Mouse (Mus musculus) lung, postnatal 0 days (tissue): ENCODE data around the gene Myh10. TPM values are rescaled to one million over a fixed set of nuclear protein-coding genes. Genes with fewer than 3 reads are reported as not detected.

ENCODE experiments used
- ATAC-seq: fragments of 200-750 bp; cut with Nextera tagmentation; 2 replicates; pipeline ENCODE4 v1.8.0; 2017; ENCODE audit warnings: moderate library complexity
- DNase-seq: peaks from one replicate; pipeline ENCODE4 v3.0.0-alpha.2; 2016; ENCODE audit warnings: low spot score
- H3K27ac ChIP-seq: fragments of 300-500 bp; sonication (generic); 2 replicates; pipeline ENCODE4 v1.5.1; 2014; ENCODE audit warnings: antibody characterized with exemption, mild to moderate bottlenecking, low read length, mixed read lengths
- H3K27me3 ChIP-seq: fragments of 300-500 bp; sonication (generic); replicated peaks from 2 replicates; pipeline ENCODE4 v1.6.1; 2014; ENCODE audit warnings: low read length, mixed read lengths; ENCODE audit not compliant: insufficient read depth
- H3K36me3 ChIP-seq: fragments of 300-500 bp; sonication (generic); 2 replicates; pipeline ENCODE4 v1.6.1; 2014; ENCODE audit warnings: low read length, mixed read lengths; ENCODE audit not compliant: insufficient read depth
- H3K4me1 ChIP-seq: fragments of 300-500 bp; sonication (generic); 2 replicates; pipeline ENCODE4 v1.6.1; 2014; ENCODE audit warnings: antibody characterized with exemption, low read depth, low read length, mixed read lengths; ENCODE audit not compliant: insufficient read depth
- H3K4me2 ChIP-seq: fragments of 300-500 bp; sonication (generic); replicated peaks from 2 replicates; pipeline ENCODE4 v1.6.1; 2014; ENCODE audit warnings: low read depth, mild to moderate bottlenecking, low read length, moderate library complexity, mixed read lengths
- H3K4me3 ChIP-seq: fragments of 300-500 bp; sonication (generic); 2 replicates; pipeline ENCODE4 v1.5.1; 2014; ENCODE audit warnings: low read depth, low read length
- H3K9ac ChIP-seq: fragments of 300-500 bp; sonication (generic); replicated peaks from 2 replicates; pipeline ENCODE4 v1.6.1; 2014; ENCODE audit warnings: low read depth, mild to moderate bottlenecking
- H3K9me3 ChIP-seq: fragments of 300-500 bp; sonication (generic); 2 replicates; pipeline ENCODE4 v1.6.1; 2016; ENCODE audit warnings: low read length, mixed read lengths
- CTCF ChIP-seq: IDR thresholded peaks from 2 replicates; pipeline ENCODE4 v1.5.1; 2016; ENCODE audit warnings: antibody characterized with exemption, mild to moderate bottlenecking
- EP300 ChIP-seq: IDR thresholded peaks from 2 replicates; pipeline ENCODE4 v1.6.1; 2016; ENCODE audit warnings: antibody characterized with exemption, mild to moderate bottlenecking, control low read depth
- WGBS: fragments of 180-500 bp; shearing (Covaris S2); extraction: QIAGEN DNeasy Blood & Tissue Kit; methylation state at CpG from one replicate; pipeline ENCODE4 v1.1.7; 2014; 5-methylcytosine and 5-hydroxymethylcytosine counted together
- polyA plus RNA-seq: library from polyadenylated mRNA; unstranded; fragments of >200 nt; fragmentation: Nextera tagmentation; extraction: Ambion mirVana; gene quantifications from 2 replicates; pipeline ENCODE4 v1.2.1, GENCODE M21; 2015

The Myh10 gene
- polyA plus RNA-seq: 51.8 and 60.5 TPM in 2 replicates

DNA sequence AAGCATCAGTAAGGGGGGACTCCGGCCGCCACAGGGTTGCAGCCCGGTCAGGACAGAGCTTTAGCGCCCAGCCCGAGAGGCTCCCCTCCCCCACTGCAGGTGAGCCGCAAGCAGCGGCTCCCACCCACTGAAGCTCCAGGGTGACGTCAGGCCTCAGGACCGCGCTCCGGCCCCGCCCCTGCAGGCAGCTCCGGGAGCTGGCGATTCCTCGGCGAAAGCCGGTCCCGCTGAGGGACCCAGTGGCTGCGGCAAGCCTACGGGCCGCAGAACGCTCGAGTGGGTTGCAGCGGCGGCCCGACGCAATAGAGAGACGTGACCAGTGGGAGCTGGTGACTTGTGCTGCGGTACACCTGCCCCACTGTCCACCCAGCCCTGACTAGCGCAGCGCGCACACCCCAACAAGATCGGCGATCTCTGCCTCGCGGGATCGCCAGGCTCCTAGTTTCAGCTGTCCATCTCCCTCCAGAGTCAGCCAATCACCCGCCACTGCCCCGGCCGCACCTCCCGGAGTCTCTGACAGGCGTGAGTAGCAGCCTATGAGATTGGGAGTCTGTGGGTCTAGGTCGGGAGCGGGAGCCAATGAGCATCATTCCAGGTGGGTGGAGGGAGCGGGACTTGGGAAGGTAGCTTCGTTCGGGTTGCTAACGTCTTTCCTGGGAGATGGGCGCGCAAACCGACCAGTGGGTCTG, at the start of gene Myh10:
Gene Myh10 (plus strand): TSS at position 239 of the 689 bp plus-strand sequence.
- TF ChIP-seq EP300 (no peak), CTCF (peak; percentile 26)
- ATAC-seq: peak; percentile 99
- WGBS: under 1% methylated on average over 46 of the region's 51 CpGs
- Histone ChIP-seq H3K4me3 (peak within 1 kb of the TSS; percentile 67), H3K27ac (peak within 1 kb of the TSS; percentile 96), H3K4me2 (peak within 1 kb of the TSS; percentile 86), H3K27me3 (no peaks in the 10 kb centered on the region), H3K36me3 (no peaks in the 10 kb centered on the region), H3K4me1 (0 out of 2 replicates have a peak, but pooled peaks cover 3% of the 10 kb centered on the region), H3K9ac (peak within 1 kb of the TSS; percentile 68), H3K9me3 (no peaks in the 10 kb centered on the region)
- peak; percentile 99 for DNase-seq

DNA sequence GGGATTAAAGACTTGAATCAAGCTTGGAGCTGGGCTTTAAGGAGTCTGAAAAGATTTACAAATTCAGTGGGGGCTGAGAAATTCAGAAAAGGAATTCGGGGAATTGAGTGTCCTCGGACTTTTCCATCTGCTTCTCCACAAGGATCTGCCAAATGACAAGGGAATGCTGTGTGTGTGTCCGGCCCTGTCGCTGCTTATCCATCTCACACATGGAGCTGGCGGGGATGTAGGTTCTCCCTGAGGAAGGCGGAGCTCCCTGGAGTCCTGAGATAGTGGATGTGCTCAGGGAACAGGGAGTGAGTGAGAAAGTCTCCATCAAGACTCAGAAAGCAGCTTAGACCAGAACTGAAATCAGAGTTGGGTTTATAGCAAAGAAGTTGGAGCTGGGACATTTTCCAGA, 46.6 kb upstream of the Myh10 start:
- H3K9ac ChIP-seq: no peak overlapping the region
- H3K27ac ChIP-seq: peak overlapping the region; percentile 71; the same call in 1 of the 2 replicates
- H3K4me3 ChIP-seq: no peak overlapping the region
- H3K9me3 ChIP-seq: no peaks in the 10 kb centered on the region
- DNase-seq (peak; percentile 89), ATAC-seq (peak; percentile 88)
- 49% methylated on average over 6 of the region's 6 CpGs for WGBS
- no peaks in the 10 kb centered on the region; the same call in 1 of the 2 replicates for H3K4me1 ChIP-seq
- H3K27me3 ChIP-seq: no peaks in the 10 kb centered on the region
- H3K4me2 ChIP-seq: no peak overlapping the region
- no peak for TF ChIP-seq CTCF
- TF ChIP-seq EP300: peak; percentile 35; the same call in 1 of the 2 replicates
- no peaks in the 10 kb centered on the region for H3K36me3 ChIP-seq

DNA sequence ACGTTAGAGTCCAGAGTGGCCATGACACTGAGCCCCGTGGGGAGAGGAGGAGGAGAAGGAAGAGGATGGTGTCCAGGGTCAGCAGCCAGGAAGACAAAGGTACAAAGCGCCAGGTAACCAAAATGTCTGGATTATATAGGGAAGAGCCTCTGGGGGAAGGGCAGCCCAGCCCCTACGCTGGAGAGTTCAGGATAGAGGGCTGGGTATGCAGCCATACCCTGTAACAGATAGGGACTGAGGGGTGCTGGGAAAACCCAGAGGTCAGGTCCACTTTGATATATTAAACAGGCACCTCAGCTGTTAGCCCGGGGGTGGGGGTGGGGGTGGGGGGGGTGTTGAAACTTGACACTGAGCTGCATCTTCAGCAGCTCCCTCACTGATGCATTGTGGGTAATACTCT, 43.6 kb upstream of the Myh10 start:
- Histone ChIP-seq H3K4me1 (no peaks in the 10 kb centered on the region; the same call in 1 of the 2 replicates), H3K4me3 (no peak overlapping the region), H3K4me2 (no peak overlapping the region), H3K9me3 (no peaks in the 10 kb centered on the region), H3K36me3 (no peaks in the 10 kb centered on the region), H3K9ac (no peak overlapping the region), H3K27ac (no peak overlapping the region), H3K27me3 (no peaks in the 10 kb centered on the region)
- TF ChIP-seq EP300 (no peak), CTCF (no peak)
- 55% methylated on average over 5 of the region's 5 CpGs for WGBS
- no peak for ATAC-seq
- no peak for DNase-seq

DNA sequence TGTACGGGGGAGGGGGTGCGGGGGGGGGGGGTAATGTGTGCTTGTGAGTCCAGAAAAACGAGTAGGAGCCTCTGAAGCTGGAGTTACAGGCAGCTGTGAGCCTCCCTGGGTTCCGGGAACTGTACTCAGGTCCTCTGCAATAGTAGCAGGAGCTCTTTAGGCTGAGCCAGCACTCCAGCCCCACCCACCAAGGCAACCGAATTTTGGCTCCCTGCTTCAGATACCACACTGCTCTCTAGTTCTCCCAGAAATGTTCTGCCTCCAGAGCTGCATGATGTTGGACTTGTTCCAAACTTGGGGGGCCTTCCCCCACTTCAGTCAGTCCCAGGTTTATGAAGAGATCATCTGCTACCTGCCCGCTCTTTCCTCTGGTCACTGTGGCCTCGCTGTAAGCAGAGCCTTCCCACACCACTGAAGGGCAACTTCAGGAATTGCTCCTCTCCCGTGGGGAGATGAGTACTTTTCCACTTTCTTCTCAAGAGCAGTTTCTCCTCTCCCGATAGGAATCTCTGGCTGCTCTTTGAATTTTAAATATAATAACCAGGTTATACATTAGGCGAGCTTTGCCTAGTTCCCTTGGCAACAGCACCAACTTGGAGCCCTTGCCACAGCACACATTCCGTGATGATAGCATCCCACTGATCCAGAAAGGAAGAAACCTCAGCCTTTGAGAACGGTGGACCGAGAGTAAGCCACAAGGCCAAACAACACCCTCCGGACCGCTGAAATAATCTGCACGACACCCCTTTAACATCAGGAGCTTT, 42.8 kb upstream of the Myh10 start:
- no peak overlapping the region for H3K27ac ChIP-seq
- ATAC-seq: no peak
- 51% methylated on average over 16 of the region's 16 CpGs for WGBS

DNA sequence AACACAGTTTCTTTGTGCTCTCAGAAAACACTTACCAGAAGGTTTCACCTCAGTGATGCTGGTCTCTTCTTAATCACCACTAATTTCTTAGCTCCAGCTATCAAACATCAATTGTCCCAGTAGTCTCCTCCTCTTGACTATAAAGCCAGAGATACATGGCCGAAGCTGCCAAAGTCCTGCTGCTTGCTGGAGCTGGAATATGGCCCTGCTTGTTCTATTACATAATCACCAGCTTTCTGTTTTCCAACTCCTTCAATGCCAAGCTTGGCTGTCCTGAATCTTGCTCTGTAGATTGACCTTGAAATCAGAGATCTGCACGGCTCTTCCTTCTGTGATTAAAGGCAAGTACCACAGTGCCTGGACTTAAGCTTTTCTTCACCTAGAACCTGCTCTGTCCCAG, 39.8 kb upstream of the Myh10 start:
- no peak overlapping the region for H3K27ac ChIP-seq
- H3K4me1 ChIP-seq: peaks cover under 1% of the 10 kb centered on the region; the same call in 1 of the 2 replicates
- no peak for TF ChIP-seq EP300
- TF ChIP-seq CTCF: no peak
- H3K9ac ChIP-seq: no peak overlapping the region
- H3K9me3 ChIP-seq: no peaks in the 10 kb centered on the region
- no peak overlapping the region for H3K4me2 ChIP-seq
- 69% methylated on average over 2 of the region's 2 CpGs for WGBS
- peak; percentile 71 for DNase-seq
- H3K27me3 ChIP-seq: no peaks in the 10 kb centered on the region
- H3K36me3 ChIP-seq: no peaks in the 10 kb centered on the region
- peak; percentile 14; the same call in 1 of the 2 replicates for ATAC-seq
- no peak overlapping the region for H3K4me3 ChIP-seq

More for the DNA sequence above, 42.8 kb upstream of the Myh10 start:
- no peak overlapping the region for H3K4me2 ChIP-seq
- H3K36me3 ChIP-seq: no peaks in the 10 kb centered on the region
- no peak for DNase-seq
- H3K27me3 ChIP-seq: no peaks in the 10 kb centered on the region
- TF ChIP-seq CTCF: no peak
- no peak for TF ChIP-seq EP300
- no peaks in the 10 kb centered on the region for H3K9me3 ChIP-seq
- no peaks in the 10 kb centered on the region; the same call in 1 of the 2 replicates for H3K4me1 ChIP-seq
- H3K9ac ChIP-seq: no peak overlapping the region
- H3K4me3 ChIP-seq: no peak overlapping the region

DNA sequence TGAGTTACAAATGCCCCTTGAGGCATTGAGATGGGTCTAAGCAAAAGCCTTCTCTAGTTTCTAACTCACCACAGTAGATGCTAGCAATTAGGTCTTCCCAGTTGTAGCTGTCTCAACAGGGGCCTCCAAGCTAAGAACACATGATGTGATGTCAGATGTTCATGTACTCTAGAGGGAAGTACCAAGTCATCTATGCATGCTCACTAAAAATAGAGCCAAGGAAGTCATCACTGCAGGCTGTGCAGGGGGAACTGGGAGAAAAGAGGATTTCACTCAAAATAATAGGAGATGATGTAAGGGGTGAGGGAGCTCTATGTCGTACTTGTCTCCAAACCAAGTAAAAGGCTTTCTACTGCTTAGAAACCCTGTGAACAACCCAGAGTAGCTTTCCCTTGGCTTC, 35.8 kb upstream of the Myh10 start:
- ATAC-seq (no peak; the same call in 1 of the 2 replicates), DNase-seq (peak; percentile 16)
- no peaks in the 10 kb centered on the region for H3K9me3 ChIP-seq
- peaks cover 13% of the 10 kb centered on the region for H3K4me1 ChIP-seq
- H3K27ac ChIP-seq: no peak overlapping the region
- H3K4me3 ChIP-seq: no peak overlapping the region
- H3K9ac ChIP-seq: no peak overlapping the region
- no peaks in the 10 kb centered on the region for H3K36me3 ChIP-seq
- no peak for TF ChIP-seq CTCF
- no peak for TF ChIP-seq EP300
- 70% methylated on average over 1 of the region's 1 CpGs for WGBS
- H3K4me2 ChIP-seq: no peak overlapping the region
- no peaks in the 10 kb centered on the region for H3K27me3 ChIP-seq
